Comparison of ENCODE assay signal across 19 mouse cellular contexts in the genomic region with DNA sequence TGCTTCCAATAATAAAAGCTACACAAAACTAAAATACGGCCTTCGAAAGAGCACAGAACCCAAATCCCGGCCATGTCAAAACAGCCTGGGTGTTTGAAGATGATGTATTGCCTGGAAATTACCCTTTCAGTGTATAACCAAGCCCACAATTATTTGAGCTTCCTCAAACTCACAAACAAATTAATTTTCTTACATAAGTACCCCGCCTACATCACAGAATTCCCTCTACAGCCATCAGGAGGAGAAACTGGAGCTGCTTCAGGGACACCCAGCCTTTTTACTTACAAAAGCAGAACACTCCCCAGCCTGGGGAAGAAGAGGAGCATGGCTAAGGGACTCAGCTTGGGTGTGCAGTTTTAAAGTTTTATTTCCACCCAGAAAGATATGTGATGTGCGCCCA.
DNase-seq lines count a peak whose midpoint lies in the region; ATAC-seq and TF ChIP-seq lines count a peak whose summit lies in the region.
"Had no signal": no experiment of that assay in that cellular context is flagged by ENCODE, and none has a peak within 500 bp of the region (broad histone marks: within the 10 kb centered on the region; RNA-seq: fewer than 3 reads in every experiment).

No protein-coding gene starts in this region.

- no peak for DNase-seq in cerebellum, adult 2 months
- no peak for DNase-seq in cerebellum, postnatal 10 days
- DNase-seq in gastrocnemius, adult 2 months, result peak; percentile 33
- DNase-seq in gastrocnemius, postnatal 36 days, result no peak
- DNase-seq in kidney, postnatal 14 days, result no peak
- no peak for DNase-seq in stomach, postnatal 0 days (ENCODE audit: low spot score)
- DNase-seq: adrenal gland, adult 8-10 months; adrenal gland, postnatal 36 days; B cell, adult 2 months; gastrocnemius, postnatal 10 days; heart, postnatal 36 days had no signal

- no peaks in the 10 kb centered on the region for H3K27me3 ChIP-seq in cerebellum, adult 2 months (ENCODE audit: control insufficient read depth, insufficient read depth, low read length)
- no peaks in the 10 kb centered on the region for H3K27me3 ChIP-seq in kidney, embryonic 16.5 days (ENCODE audit: insufficient read depth, low read length)
- no peaks in the 10 kb centered on the region for H3K27me3 ChIP-seq in stomach, embryonic 14.5 days (ENCODE audit: control insufficient read depth, insufficient read depth, low read length)
- H3K27me3 ChIP-seq in stomach, postnatal 0 days (ENCODE audit: control insufficient read depth, insufficient read depth, low read length), result no peaks in the 10 kb centered on the region
- H3K27me3 ChIP-seq: embryonic facial prominence, embryonic 13.5 days; forebrain, embryonic 12.5 days; heart, embryonic 13.5 days; hindbrain, embryonic 15.5 days had no signal

- WGBS in cerebellum, adult 2 months, result 98% methylated on average over 5 of the region's 5 CpGs
- WGBS in kidney, embryonic 16.5 days, result 58% methylated on average over 5 of the region's 5 CpGs
- 82% methylated on average over 5 of the region's 5 CpGs for WGBS in stomach, embryonic 14.5 days
- WGBS in stomach, postnatal 0 days, result 67% methylated on average over 5 of the region's 5 CpGs

- peak overlapping the region; percentile 49; the same call in 1 of the 2 replicates for H3K27ac ChIP-seq in cerebellum, adult 2 months (ENCODE audit: insufficient read depth, low read length)
- peak overlapping the region; percentile 73 for H3K27ac ChIP-seq in gastrocnemius, adult 2 months
- H3K27ac ChIP-seq in kidney, embryonic 16.5 days (ENCODE audit: low read length), result peak overlapping the region; percentile 72
- peak overlapping the region; percentile 58; the same call in 1 of the 2 replicates for H3K27ac ChIP-seq in stomach, embryonic 14.5 days (ENCODE audit: low read length)
- H3K27ac ChIP-seq in stomach, postnatal 0 days (replicated peaks), result no peak overlapping the region
- H3K27ac ChIP-seq: embryonic facial prominence, embryonic 13.5 days; forebrain, embryonic 12.5 days; heart, embryonic 13.5 days; hindbrain, embryonic 15.5 days had no signal

- peaks cover 12% of the 10 kb centered on the region for H3K4me1 ChIP-seq in cerebellum, adult 2 months (ENCODE audit: control insufficient read depth, insufficient read depth, low read length)
- peaks cover 47% of the 10 kb centered on the region for H3K4me1 ChIP-seq in kidney, embryonic 16.5 days (ENCODE audit: insufficient read depth, low read length)
- H3K4me1 ChIP-seq in stomach, embryonic 14.5 days (ENCODE audit: control insufficient read depth, insufficient read depth, low read length), result peaks cover 30% of the 10 kb centered on the region
- H3K4me1 ChIP-seq in stomach, postnatal 0 days (replicated peaks; ENCODE audit: control insufficient read depth, insufficient read depth), result no peaks in the 10 kb centered on the region
- H3K4me1 ChIP-seq: hindbrain, embryonic 15.5 days had no signal

- H3K4me3 ChIP-seq in cerebellum, adult 2 months (replicated peaks; ENCODE audit: insufficient read depth, low read depth, low read length), result no peak overlapping the region
- no peak overlapping the region for H3K4me3 ChIP-seq in gastrocnemius, adult 2 months
- H3K4me3 ChIP-seq in kidney, embryonic 16.5 days (ENCODE audit: low read length), result no peak overlapping the region
- H3K4me3 ChIP-seq in stomach, embryonic 14.5 days (ENCODE audit: low read depth, low read length), result no peak overlapping the region
- no peak overlapping the region for H3K4me3 ChIP-seq in stomach, postnatal 0 days (ENCODE audit: low read depth, low read length)
- H3K4me3 ChIP-seq: embryonic facial prominence, embryonic 13.5 days; forebrain, embryonic 12.5 days; heart, embryonic 13.5 days; hindbrain, embryonic 15.5 days had no signal

- no peaks in the 10 kb centered on the region for H3K9me3 ChIP-seq in kidney, embryonic 16.5 days (ENCODE audit: low read length)
- H3K9me3 ChIP-seq in stomach, embryonic 14.5 days (ENCODE audit: control insufficient read depth, low read depth, low read length), result no peaks in the 10 kb centered on the region
- no peaks in the 10 kb centered on the region for H3K9me3 ChIP-seq in stomach, postnatal 0 days (ENCODE audit: control insufficient read depth, low read length)
- H3K9me3 ChIP-seq: embryonic facial prominence, embryonic 13.5 days; forebrain, embryonic 12.5 days; G1E; heart, embryonic 13.5 days; hindbrain, embryonic 15.5 days had no signal

- TF ChIP-seq EP300 in stomach, postnatal 0 days (optimal IDR thresholded peaks at IDR 0.05), result no peak

- intact Hi-C loops in gastrocnemius, adult 2 months (cut with DNase I), result no loop called here
- intact Hi-C loops in gastrocnemius, postnatal 36 days (cut with DNase I), result loop anchor here (5.0 kb wide), 1 partner anchor 101 kb away; no protein-coding TSS in a partner anchor

- H3K9ac ChIP-seq in kidney, embryonic 16.5 days (replicated peaks; ENCODE audit: low read length), result no peak overlapping the region; the same call in 1 of the 2 replicates
- no peak overlapping the region for H3K9ac ChIP-seq in stomach, embryonic 14.5 days (replicated peaks; ENCODE audit: low read depth, low read length)
- no peak overlapping the region for H3K9ac ChIP-seq in stomach, postnatal 0 days (ENCODE audit: low read length)
- H3K9ac ChIP-seq: embryonic facial prominence, embryonic 13.5 days; forebrain, embryonic 12.5 days; heart, embryonic 13.5 days; hindbrain, embryonic 15.5 days had no signal

- no peak for ATAC-seq in kidney, embryonic 16.5 days (ENCODE audit: low FRiP score, low TSS enrichment)
- no peak for ATAC-seq in stomach, embryonic 14.5 days (ENCODE audit: insufficient number of reproducible peaks, insufficient read depth, low FRiP score, low read depth)
- no peak for ATAC-seq in stomach, postnatal 0 days (ENCODE audit: low FRiP score, low TSS enrichment)
- ATAC-seq: CD4-positive, CD25-positive, alpha-beta regulatory T cell, adult 4 months had no signal

- no peaks in the 10 kb centered on the region for H3K36me3 ChIP-seq in kidney, embryonic 16.5 days (ENCODE audit: insufficient read depth, low read length)
- no peaks in the 10 kb centered on the region for H3K36me3 ChIP-seq in stomach, embryonic 14.5 days (ENCODE audit: control insufficient read depth, insufficient read depth, low read length)
- no peaks in the 10 kb centered on the region for H3K36me3 ChIP-seq in stomach, postnatal 0 days (ENCODE audit: control insufficient read depth, insufficient read depth, low read length)
- H3K36me3 ChIP-seq: embryonic facial prominence, embryonic 13.5 days; forebrain, embryonic 12.5 days; G1E; heart, embryonic 13.5 days; hindbrain, embryonic 15.5 days had no signal

- no peak overlapping the region for H3K4me2 ChIP-seq in kidney, embryonic 16.5 days (replicated peaks; ENCODE audit: low read depth, low read length)
- H3K4me2 ChIP-seq in stomach, embryonic 14.5 days (replicated peaks; ENCODE audit: low read depth, low read length), result no peak overlapping the region
- H3K4me2 ChIP-seq in stomach, postnatal 0 days (replicated peaks; ENCODE audit: low read depth), result no peak overlapping the region
- H3K4me2 ChIP-seq: embryonic facial prominence, embryonic 13.5 days; forebrain, embryonic 12.5 days; heart, embryonic 13.5 days; hindbrain, embryonic 15.5 days had no signal

- TF ChIP-seq CTCF in cerebellum, adult 2 months (IDR thresholded peaks at IDR 0.05; ENCODE audit: borderline replicate concordance, insufficient read depth, low read depth, low read length), result no peak
- TF ChIP-seq CTCF in gastrocnemius, adult 2 months (IDR thresholded peaks at IDR 0.05), result no peak
- no peak for TF ChIP-seq CTCF in stomach, postnatal 0 days (IDR thresholded peaks at IDR 0.05; ENCODE audit: low read depth)

- TF ChIP-seq POLR2A in cerebellum, adult 2 months (IDR thresholded peaks at IDR 0.05; ENCODE audit: borderline replicate concordance, insufficient read depth, low read length), result no peak
